In the genomic region with DNA sequence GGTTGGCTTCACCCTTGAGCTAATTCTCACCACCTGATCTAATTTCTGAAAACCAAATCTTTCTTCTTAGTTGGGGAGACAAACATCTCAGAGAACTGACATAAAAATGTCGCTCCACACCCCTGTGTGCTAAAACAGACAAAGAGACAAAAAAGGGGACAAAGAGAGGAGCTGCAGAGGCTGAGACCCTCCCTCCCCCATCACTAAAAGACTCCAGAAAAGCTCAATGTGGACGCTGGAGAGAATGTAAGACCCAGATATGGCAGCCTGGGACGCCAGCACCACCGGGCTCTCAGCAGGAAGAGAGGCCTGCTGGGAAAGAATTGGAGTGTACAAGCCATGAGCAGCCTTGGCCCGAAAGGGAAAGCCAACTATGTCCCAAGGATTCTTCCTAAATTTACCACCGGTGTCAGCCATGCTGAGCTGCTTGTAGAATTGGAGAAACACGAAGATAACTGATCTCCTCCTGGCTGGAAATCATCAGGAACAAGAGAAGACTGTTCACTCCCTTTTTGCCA, we compare ENCODE assay signal across 18 mouse cellular contexts. TPM values are rescaled to one million over a fixed set of nuclear protein-coding genes. Genes with fewer than 3 reads are reported as not detected.
DNase-seq lines count a peak whose midpoint lies in the region; ATAC-seq and TF ChIP-seq lines count a peak whose summit lies in the region.
"Had no signal": no experiment of that assay in that cellular context is flagged by ENCODE, and none has a peak within 500 bp of the region (broad histone marks: within the 10 kb centered on the region; RNA-seq: fewer than 3 reads in every experiment).

No protein-coding gene starts in this region.

- peak overlapping the region; percentile 62 for H3K27ac ChIP-seq in hindbrain, embryonic 10.5 days
- no peak overlapping the region for H3K27ac ChIP-seq in hindbrain, embryonic 11.5 days (ENCODE audit: low read depth, low read length)
- peak overlapping the region; percentile 70; the same call in 1 of the 2 replicates for H3K27ac ChIP-seq in midbrain, embryonic 10.5 days (replicated peaks)
- peak overlapping the region; percentile 85 for H3K27ac ChIP-seq in olfactory bulb, adult 2 months (ENCODE audit: insufficient read depth, low read depth, low read length)
- H3K27ac ChIP-seq: limb, embryonic 10.5 days; liver, embryonic 14.5 days had no signal

- TF ChIP-seq POLR2A in olfactory bulb, adult 2 months (IDR thresholded peaks at IDR 0.05; ENCODE audit: insufficient read depth, low read depth, low read length) = no peak

- H3K4me1 ChIP-seq in hindbrain, embryonic 10.5 days (replicated peaks) = peaks cover 13% of the 10 kb centered on the region
- H3K4me1 ChIP-seq in hindbrain, embryonic 11.5 days (replicated peaks; ENCODE audit: control insufficient read depth, insufficient read depth, low read length) = no peaks in the 10 kb centered on the region
- H3K4me1 ChIP-seq in midbrain, embryonic 10.5 days = peaks cover 12% of the 10 kb centered on the region
- peaks cover 3% of the 10 kb centered on the region for H3K4me1 ChIP-seq in olfactory bulb, adult 2 months (ENCODE audit: control insufficient read depth, insufficient read depth, low read length)
- H3K4me1 ChIP-seq: limb, embryonic 10.5 days had no signal

- H3K4me3 ChIP-seq in hindbrain, embryonic 10.5 days = no peak overlapping the region
- H3K4me3 ChIP-seq in hindbrain, embryonic 11.5 days (ENCODE audit: low read depth, low read length) = no peak overlapping the region
- no peak overlapping the region for H3K4me3 ChIP-seq in midbrain, embryonic 10.5 days
- no peak overlapping the region for H3K4me3 ChIP-seq in olfactory bulb, adult 2 months (ENCODE audit: insufficient read depth, low read depth, low read length)
- H3K4me3 ChIP-seq: limb, embryonic 10.5 days had no signal

- WGBS in hindbrain, embryonic 10.5 days = 50% methylated on average over 7 of the region's 7 CpGs
- WGBS in hindbrain, embryonic 11.5 days = 64% methylated on average over 7 of the region's 7 CpGs
- WGBS in midbrain, embryonic 10.5 days = 56% methylated on average over 7 of the region's 7 CpGs
- WGBS in olfactory bulb, adult 2 months = 25% methylated on average over 7 of the region's 7 CpGs

- H3K36me3 ChIP-seq in hindbrain, embryonic 10.5 days = no peaks in the 10 kb centered on the region
- no peaks in the 10 kb centered on the region for H3K36me3 ChIP-seq in hindbrain, embryonic 11.5 days (ENCODE audit: control insufficient read depth, insufficient read depth, low read length)
- H3K36me3 ChIP-seq in midbrain, embryonic 10.5 days = no peaks in the 10 kb centered on the region
- H3K36me3 ChIP-seq: limb, embryonic 10.5 days had no signal

- no peak overlapping the region for H3K9ac ChIP-seq in hindbrain, embryonic 11.5 days (ENCODE audit: low read depth, low read length)
- H3K9ac ChIP-seq: liver, embryonic 14.5 days had no signal

- no peaks in the 10 kb centered on the region for H3K27me3 ChIP-seq in hindbrain, embryonic 10.5 days (ENCODE audit: insufficient read depth, poor library complexity, severe bottlenecking)
- H3K27me3 ChIP-seq in hindbrain, embryonic 11.5 days (ENCODE audit: control insufficient read depth, insufficient read depth, low read length) = no peaks in the 10 kb centered on the region
- no peaks in the 10 kb centered on the region for H3K27me3 ChIP-seq in midbrain, embryonic 10.5 days (ENCODE audit: low read depth, poor library complexity, severe bottlenecking)

- no peak for ATAC-seq in hindbrain, embryonic 11.5 days (ENCODE audit: low FRiP score)

- H3K4me2 ChIP-seq in hindbrain, embryonic 11.5 days (replicated peaks; ENCODE audit: low read depth, low read length) = no peak overlapping the region

- TF ChIP-seq CTCF in olfactory bulb, adult 2 months (IDR thresholded peaks at IDR 0.05; ENCODE audit: insufficient read depth, low read depth, low read length) = no peak

- no peaks in the 10 kb centered on the region for H3K9me3 ChIP-seq in hindbrain, embryonic 10.5 days
- H3K9me3 ChIP-seq in hindbrain, embryonic 11.5 days (ENCODE audit: control insufficient read depth, low read length) = no peaks in the 10 kb centered on the region
- H3K9me3 ChIP-seq in midbrain, embryonic 10.5 days (replicated peaks) = no peaks in the 10 kb centered on the region
- H3K9me3 ChIP-seq: limb, embryonic 10.5 days had no signal

- no peak for DNase-seq in hindbrain, embryonic 10.5 days (ENCODE audit: low spot score)
- DNase-seq in hindbrain, embryonic 11.5 days (ENCODE audit: low spot score) = no peak
- peak; percentile 35 for DNase-seq in right cerebral cortex, postnatal 4 days
- no peak for DNase-seq in right cerebral cortex, postnatal 36 days (ENCODE audit: low spot score in 2 of 2)
- no peak for DNase-seq in midbrain, embryonic 10.5 days (ENCODE audit: low spot score)
- DNase-seq in spleen, postnatal 10 days (ENCODE audit: low spot score in 2 of 2) = no peak
- no peak for DNase-seq in heart, postnatal 36 days
- DNase-seq: adrenal gland, adult 2 months; cerebellum, adult 9-10 months; embryo, embryonic 11 days; heart, postnatal 10 days; kidney, adult 11 months; spleen, adult 18-20 months had no signal

- intact Hi-C loops in heart, postnatal 36 days (cut with DNase I) = no loop called here

RNA-seq across cellular contexts. Expression of a gene that starts 8.6 kb away (rescaled TPM):
- polyA plus RNA-seq in hindbrain, embryonic 10.5 days (2016; fragmentation: Nextera tagmentation; extraction: Ambion mirVana) = 0.29 and 0.39 TPM in 2 replicates
- 0.20 and 1.5 TPM in 2 replicates for polyA plus RNA-seq in hindbrain, embryonic 11.5 days (2014; fragmentation: Nextera tagmentation; extraction: Ambion mirVana)
- polyA plus RNA-seq in midbrain, embryonic 10.5 days (2016; fragmentation: Nextera tagmentation; extraction: Ambion mirVana) = not detected in 2 replicates
- polyA plus RNA-seq in olfactory bulb, adult 2 months (2012; ENCODE audit: insufficient read depth, insufficient read length, low replicate concordance, missing spikeins) = not detected in 2 replicates
- under 1 TPM; 0.49 to 0.78 TPM for total RNA-seq in heart, postnatal 36 days (2021)
- total RNA-seq: adrenal gland, adult 2 months; gastrocnemius, adult 18-20 months; monocyte, adult 5-6 weeks had no signal
- polyA plus RNA-seq: adrenal gland, adult 2 months; liver, embryonic 14.5 days had no signal

RNA-seq across cellular contexts. Expression of a gene that starts 9.0 kb away (rescaled TPM):
- polyA plus RNA-seq in hindbrain, embryonic 10.5 days (2016; fragmentation: Nextera tagmentation; extraction: Ambion mirVana) = 172 and 194 TPM in 2 replicates
- 214 and 232 TPM in 2 replicates for polyA plus RNA-seq in hindbrain, embryonic 11.5 days (2014; fragmentation: Nextera tagmentation; extraction: Ambion mirVana)
- 160 and 190 TPM in 2 replicates for polyA plus RNA-seq in midbrain, embryonic 10.5 days (2016; fragmentation: Nextera tagmentation; extraction: Ambion mirVana)
- polyA plus RNA-seq in olfactory bulb, adult 2 months (2012; ENCODE audit: insufficient read depth, insufficient read length, low replicate concordance, missing spikeins) = 542 TPM in 1 of 2 replicates, not detected in the other
- 100 to 1,000 TPM; 179 to 188 TPM for total RNA-seq in heart, postnatal 36 days (2021)
